Mouse (Mus musculus): ENCODE data around the gene March9. TPM values are rescaled to one million over a fixed set of nuclear protein-coding genes. Genes with fewer than 3 reads are reported as not detected.

The March9 gene
- polyA plus RNA-seq, 1 experiment from 2014 or later = 1.6 TPM

DNA sequence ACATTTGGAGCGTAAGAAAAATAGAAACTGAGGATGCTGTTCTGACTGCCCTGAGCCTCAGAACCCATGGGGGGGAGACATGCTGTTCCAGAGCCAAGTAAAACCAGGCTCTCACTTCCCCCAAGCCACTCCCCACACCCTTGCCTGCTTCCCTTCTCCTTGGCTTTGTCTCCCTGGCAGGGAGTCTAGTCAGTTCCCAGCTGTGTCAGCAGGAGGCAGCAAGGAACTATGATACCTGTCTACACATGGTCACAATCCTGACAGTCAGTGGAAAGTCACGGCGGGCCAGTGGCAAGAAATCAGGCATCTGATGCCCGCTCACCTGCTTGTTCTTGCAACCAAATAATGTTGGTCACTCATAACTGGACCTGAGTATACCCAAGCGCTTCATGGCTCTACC lies 43.5 kb downstream of the March9 start:
- Histone ChIP-seq H3K4me2 (no peak overlapping the region), H3K27me3 (no peaks in the 10 kb centered on the region), H3K4me1 (peaks cover 7% of the 10 kb centered on the region), H3K4me3 (no peak overlapping the region), H3K9ac (no peak overlapping the region), H3K9me3 (no peaks in the 10 kb centered on the region), H3K36me3 (0 out of 2 replicates have a peak, but pooled peaks cover 6% of the 10 kb centered on the region), H3K27ac (no peak overlapping the region)
- ATAC-seq (ENCODE audit: insufficient number of reproducible peaks, insufficient read depth, low FRiP score, low TSS enrichment, low read depth) = no peak; the same call in 1 of the 2 replicates
- WGBS = 58% methylated on average over 5 of the region's 5 CpGs

Other genes starting within 250 kb of the March9 start
- 19.7 and 19.9 TPM in 2 replicates for gene Atp23, start 158.8 kb downstream of the March9 start, polyA plus RNA-seq (2015; fragmentation: Nextera tagmentation; extraction: Ambion mirVana)
- gene Ctdsp2, start 81.5 kb downstream of the March9 start, polyA plus RNA-seq (2015; fragmentation: Nextera tagmentation; extraction: Ambion mirVana) = 84.8 and 87.4 TPM in 2 replicates
- 0.58 and 0.97 TPM in 2 replicates for gene Avil, start 59.5 kb downstream of the March9 start, polyA plus RNA-seq (2015; fragmentation: Nextera tagmentation; extraction: Ambion mirVana)
- gene Tsfm, start 29.3 kb downstream of the March9 start, polyA plus RNA-seq (2015; fragmentation: Nextera tagmentation; extraction: Ambion mirVana) = 78.2 and 84.5 TPM in 2 replicates
- gene Mettl1, start 18.8 kb downstream of the March9 start, polyA plus RNA-seq (2015; fragmentation: Nextera tagmentation; extraction: Ambion mirVana) = 55.2 and 61.2 TPM in 2 replicates
- 0.62 and 0.81 TPM in 2 replicates for gene Eef1akmt3, start 18.7 kb downstream of the March9 start, polyA plus RNA-seq (2015; fragmentation: Nextera tagmentation; extraction: Ambion mirVana)
- gene Cyp27b1, start 11.9 kb downstream of the March9 start, polyA plus RNA-seq (2015; fragmentation: Nextera tagmentation; extraction: Ambion mirVana) = 0.08 and 0.11 TPM in 2 replicates
- 1,992 and 2,100 TPM in 2 replicates for gene Cdk4, start 3.4 kb upstream of the March9 start, polyA plus RNA-seq (2015; fragmentation: Nextera tagmentation; extraction: Ambion mirVana)
- gene Tspan31, start 10.1 kb upstream of the March9 start, polyA plus RNA-seq (2015; fragmentation: Nextera tagmentation; extraction: Ambion mirVana) = 176 and 179 TPM in 2 replicates
- 0.18 and 0.34 TPM in 2 replicates for gene Agap2, start 15.1 kb upstream of the March9 start, polyA plus RNA-seq (2015; fragmentation: Nextera tagmentation; extraction: Ambion mirVana)
- gene Os9, start 60.9 kb upstream of the March9 start, polyA plus RNA-seq (2015; fragmentation: Nextera tagmentation; extraction: Ambion mirVana) = 76.5 and 87.7 TPM in 2 replicates
- 8.9 and 9.0 TPM in 2 replicates for gene B4galnt1, start 105.0 kb upstream of the March9 start, polyA plus RNA-seq (2015; fragmentation: Nextera tagmentation; extraction: Ambion mirVana)
- 1.3 and 2.0 TPM in 2 replicates for gene Slc26a10, start 120.5 kb upstream of the March9 start, polyA plus RNA-seq (2015; fragmentation: Nextera tagmentation; extraction: Ambion mirVana)
- 117 and 130 TPM in 2 replicates for gene Arhgef25, start 129.9 kb upstream of the March9 start, polyA plus RNA-seq (2015; fragmentation: Nextera tagmentation; extraction: Ambion mirVana)
- 161 and 165 TPM in 2 replicates for gene Dtx3, start 135.5 kb upstream of the March9 start, polyA plus RNA-seq (2015; fragmentation: Nextera tagmentation; extraction: Ambion mirVana)
- gene Pip4k2c, start 151.4 kb upstream of the March9 start, polyA plus RNA-seq (2015; fragmentation: Nextera tagmentation; extraction: Ambion mirVana) = 28.1 and 30.8 TPM in 2 replicates
- gene Kif5a, start 203.2 kb upstream of the March9 start, polyA plus RNA-seq (2015; fragmentation: Nextera tagmentation; extraction: Ambion mirVana) = 6.7 and 8.1 TPM in 2 replicates
- 187 and 199 TPM in 2 replicates for gene Dctn2, start 206.2 kb upstream of the March9 start, polyA plus RNA-seq (2015; fragmentation: Nextera tagmentation; extraction: Ambion mirVana)
- 14.9 and 19.2 TPM in 2 replicates for gene Mbd6, start 228.8 kb upstream of the March9 start, polyA plus RNA-seq (2015; fragmentation: Nextera tagmentation; extraction: Ambion mirVana)